Mouse (Mus musculus) neural tube, embryonic 15.5 days (tissue): ENCODE measurements at regions not wholly inside any gene's neighbourhood (a gene's known extent, or its start where the extent isn't known, plus 50 kb on each side); places are given as distances from the start of the nearest gene placed in this dataset.

Experiments
- ATAC-seq: fragments of 200-750 bp; cut with Nextera tagmentation; 2 replicates; pipeline ENCODE4 v1.8.0; 2017; ENCODE audit warnings: mild to moderate bottlenecking, moderate TSS enrichment, moderate library complexity; ENCODE audit not compliant: low FRiP score
- H3K27ac ChIP-seq: fragments of 300-500 bp; sonication (generic); replicated peaks from 2 replicates; pipeline ENCODE4 v1.5.1; 2015; ENCODE audit warnings: mild to moderate bottlenecking, inconsistent platforms
- H3K27me3 ChIP-seq: fragments of 300-500 bp; sonication (generic); replicated peaks from 2 replicates; pipeline ENCODE4 v1.6.1; 2015; ENCODE audit warnings: inconsistent platforms
- H3K36me3 ChIP-seq: fragments of 300-500 bp; sonication (generic); 2 replicates; pipeline ENCODE4 v1.6.1; 2015; ENCODE audit warnings: inconsistent platforms
- H3K4me1 ChIP-seq: fragments of 300-500 bp; sonication (generic); 2 replicates; pipeline ENCODE4 v1.6.1; 2015; ENCODE audit warnings: inconsistent platforms
- H3K4me2 ChIP-seq: fragments of 300-500 bp; sonication (generic); 2 replicates; pipeline ENCODE4 v1.6.1; 2015; ENCODE audit warnings: inconsistent platforms, mild to moderate bottlenecking, moderate library complexity
- H3K4me3 ChIP-seq: fragments of 300-500 bp; sonication (generic); replicated peaks from 2 replicates; pipeline ENCODE4 v1.5.1; 2015; ENCODE audit warnings: mild to moderate bottlenecking, inconsistent platforms
- H3K9ac ChIP-seq: fragments of 300-500 bp; sonication (generic); replicated peaks from 2 replicates; pipeline ENCODE4 v1.6.1; 2015; ENCODE audit warnings: mild to moderate bottlenecking, inconsistent platforms
- H3K9me3 ChIP-seq: fragments of 300-500 bp; sonication (generic); replicated peaks from 2 replicates; pipeline ENCODE4 v1.6.1; 2016; ENCODE audit warnings: inconsistent platforms
- WGBS: fragments of 180-500 bp; shearing (Covaris S2); methylation state at CpG from one replicate; pipeline ENCODE4 v1.1.7; 2015; ENCODE audit warnings: mixed read lengths; 5-methylcytosine and 5-hydroxymethylcytosine counted together

DNA sequence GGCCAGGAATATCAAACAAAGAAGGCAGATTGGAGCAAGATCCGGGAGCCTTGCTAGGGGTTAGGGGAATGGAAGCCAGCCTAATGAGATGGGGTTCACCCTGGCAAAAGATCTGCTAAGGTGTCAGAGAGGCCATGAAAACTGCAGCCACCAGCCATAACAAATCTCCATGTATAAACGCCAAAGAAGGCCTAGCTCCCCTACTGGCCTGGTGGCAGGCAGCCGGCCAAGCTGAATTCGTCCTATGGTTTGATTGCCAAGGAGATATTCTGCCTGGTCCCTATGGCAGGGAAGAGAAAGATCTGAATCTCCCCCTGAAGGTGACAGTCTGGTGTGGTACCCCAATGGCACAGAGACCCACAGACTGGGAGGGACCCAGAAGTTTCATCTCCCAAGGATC is 104.8 kb upstream of the E030018B13Rik start:
- WGBS: 71% methylated on average over 4 of the region's 4 CpGs
- H3K4me3 ChIP-seq: no peak overlapping the region
- H3K9me3 ChIP-seq: no peaks in the 10 kb centered on the region
- H3K9ac ChIP-seq: no peak overlapping the region
- no peak overlapping the region for H3K4me2 ChIP-seq
- H3K27ac ChIP-seq: no peak overlapping the region
- no peaks in the 10 kb centered on the region for H3K4me1 ChIP-seq
- ATAC-seq: no peak
- H3K36me3 ChIP-seq: no peaks in the 10 kb centered on the region
- no peaks in the 10 kb centered on the region for H3K27me3 ChIP-seq

DNA sequence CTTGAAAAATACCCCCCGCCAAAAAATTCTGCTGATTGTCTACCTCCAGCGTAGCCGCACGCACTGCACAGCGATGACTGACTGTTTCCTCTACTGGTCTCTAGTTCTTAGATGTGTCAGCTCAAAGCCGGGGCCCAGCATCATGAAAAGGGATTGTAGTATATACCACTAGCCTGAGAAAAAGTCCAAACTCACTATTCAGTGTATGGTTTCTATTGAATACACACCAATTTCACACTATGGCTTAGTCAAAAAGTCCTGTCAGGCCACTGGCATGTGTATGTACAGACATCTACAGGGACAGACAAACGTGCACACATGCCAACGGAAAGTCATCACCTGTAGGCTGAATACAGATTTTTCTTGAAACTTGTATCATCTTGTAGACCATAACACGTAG is 101.1 kb upstream of the E030018B13Rik start:
- Histone ChIP-seq H3K4me2 (no peak overlapping the region), H3K27ac (no peak overlapping the region), H3K4me1 (no peaks in the 10 kb centered on the region), H3K27me3 (no peaks in the 10 kb centered on the region), H3K9me3 (no peaks in the 10 kb centered on the region), H3K36me3 (no peaks in the 10 kb centered on the region), H3K9ac (no peak overlapping the region), H3K4me3 (no peak overlapping the region)
- WGBS: 91% methylated on average over 9 of the region's 9 CpGs
- no peak for ATAC-seq

DNA sequence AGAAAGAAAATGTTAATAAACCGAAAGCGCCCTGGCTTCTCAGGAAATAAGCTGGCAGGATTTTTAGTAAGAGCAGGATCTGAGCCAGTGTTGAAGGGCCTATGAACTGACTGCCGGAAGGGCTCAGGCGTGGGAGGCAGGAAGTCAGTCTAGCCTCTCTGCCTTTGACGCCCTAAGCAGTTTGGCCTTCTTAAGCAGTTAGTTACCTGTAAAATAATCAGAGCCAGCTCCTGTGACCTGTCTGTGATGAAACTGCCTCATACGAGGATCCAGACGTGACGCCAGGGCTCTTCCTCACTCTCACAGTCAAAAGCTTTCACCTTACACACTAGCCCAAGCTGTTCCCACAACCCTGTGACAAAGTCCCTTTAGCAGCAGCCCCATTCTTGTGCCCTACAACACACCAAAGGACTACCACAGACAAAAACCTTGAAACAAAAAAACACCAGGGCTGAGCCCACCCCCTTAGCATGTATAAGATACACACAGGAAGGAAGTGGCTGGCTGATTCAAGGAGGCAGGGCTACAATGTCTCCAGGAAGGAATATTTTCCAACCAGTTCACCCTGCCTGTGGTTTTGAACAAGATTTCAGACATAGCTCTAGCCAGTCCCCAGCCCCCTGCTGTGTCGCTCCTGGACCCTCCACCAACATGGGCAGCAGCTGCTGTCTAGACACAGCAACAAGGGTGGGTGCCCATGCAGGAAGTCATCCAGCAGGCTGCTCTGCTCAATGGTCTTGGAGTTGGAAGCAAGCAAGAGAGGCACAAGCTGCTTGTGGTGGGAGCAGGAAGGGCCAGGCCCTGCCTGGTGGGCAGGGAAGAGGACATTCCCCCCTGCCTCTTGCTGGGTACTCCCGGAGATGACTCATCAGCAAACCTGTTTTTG is 100.4 kb upstream of the E030018B13Rik start:
- no peak overlapping the region for H3K4me3 ChIP-seq
- H3K27ac ChIP-seq: 0 out of 2 replicates have a peak overlapping the region, but pooled peaks have one; percentile 9
- ATAC-seq: no peak
- H3K9ac ChIP-seq: no peak overlapping the region
- H3K4me1 ChIP-seq: no peaks in the 10 kb centered on the region
- 85% methylated on average over 10 of the region's 10 CpGs for WGBS
- no peaks in the 10 kb centered on the region for H3K27me3 ChIP-seq
- no peaks in the 10 kb centered on the region for H3K9me3 ChIP-seq
- H3K36me3 ChIP-seq: no peaks in the 10 kb centered on the region
- no peak overlapping the region for H3K4me2 ChIP-seq

DNA sequence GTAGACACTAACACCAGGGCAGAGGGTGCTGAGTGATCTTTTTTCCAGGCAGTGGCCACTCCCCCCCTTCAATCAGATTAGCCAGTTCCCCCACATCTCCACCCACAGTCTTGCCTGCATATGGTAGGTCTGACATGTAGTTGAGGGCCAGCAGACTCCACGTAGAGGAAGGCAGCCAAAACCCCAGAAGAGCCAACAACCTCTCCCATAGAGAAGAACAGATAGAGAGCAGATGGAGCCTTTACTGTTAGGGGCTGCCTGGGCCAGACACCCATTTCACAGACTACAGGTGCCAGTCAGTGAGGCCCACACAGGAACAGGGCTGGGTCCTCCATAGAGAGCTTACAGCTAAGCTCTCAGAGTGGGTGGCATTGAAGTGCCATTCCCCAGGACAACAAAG is 99.2 kb upstream of the E030018B13Rik start:
- WGBS: 78% methylated on average over 1 of the region's 1 CpGs
- H3K9ac ChIP-seq: no peak overlapping the region
- no peaks in the 10 kb centered on the region for H3K9me3 ChIP-seq
- ATAC-seq: no peak
- H3K36me3 ChIP-seq: no peaks in the 10 kb centered on the region
- no peaks in the 10 kb centered on the region for H3K4me1 ChIP-seq
- no peak overlapping the region for H3K4me3 ChIP-seq
- H3K4me2 ChIP-seq: no peak overlapping the region
- no peaks in the 10 kb centered on the region for H3K27me3 ChIP-seq
- no peak overlapping the region for H3K27ac ChIP-seq

DNA sequence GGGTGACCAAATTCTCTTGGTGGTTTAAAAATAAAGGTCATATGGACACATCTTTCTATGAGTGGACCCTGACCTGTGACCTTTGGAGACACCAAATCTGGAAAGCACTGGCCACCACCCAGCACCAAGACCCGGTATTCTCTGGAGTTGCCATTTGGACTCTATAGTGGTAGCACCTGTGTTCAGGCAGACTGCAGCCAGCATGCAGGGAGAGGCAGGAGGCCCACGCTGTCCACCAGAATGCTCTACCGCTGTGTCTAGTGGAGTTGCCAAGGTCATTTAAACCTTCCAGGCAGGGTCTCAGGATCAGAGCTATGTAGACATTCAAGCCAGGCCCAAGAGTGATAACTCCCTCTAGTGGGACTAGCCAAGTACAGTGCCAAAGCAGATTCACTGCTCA is 98.6 kb upstream of the E030018B13Rik start:
- Histone ChIP-seq H3K36me3 (no peaks in the 10 kb centered on the region), H3K4me3 (no peak overlapping the region), H3K4me1 (no peaks in the 10 kb centered on the region), H3K9ac (no peak overlapping the region), H3K4me2 (no peak overlapping the region), H3K27ac (no peak overlapping the region), H3K9me3 (no peaks in the 10 kb centered on the region), H3K27me3 (no peaks in the 10 kb centered on the region)
- 88% methylated on average over 3 of the region's 3 CpGs for whole genome bisulfite sequencing
- ATAC-seq: no peak

DNA sequence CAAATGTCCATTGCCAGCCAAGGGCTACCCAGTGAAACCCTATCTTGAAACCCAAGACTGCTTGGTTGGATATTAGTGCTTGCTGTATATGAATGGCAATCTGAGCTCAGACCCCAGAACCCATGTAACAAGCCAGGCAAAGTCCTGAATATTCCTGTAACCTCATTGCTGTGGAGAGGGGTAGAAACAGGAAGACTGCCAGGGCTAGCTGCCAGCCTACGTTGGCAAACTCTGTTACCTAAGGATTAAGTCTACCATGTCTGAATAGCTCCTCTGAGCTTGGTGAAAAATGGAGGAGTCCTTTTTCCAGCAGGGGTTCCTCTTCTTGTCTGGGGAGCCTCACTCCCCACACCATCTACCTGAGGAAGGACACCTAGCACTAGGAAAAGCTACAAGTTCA is 96.4 kb upstream of the E030018B13Rik start:
- no peaks in the 10 kb centered on the region for H3K9me3 ChIP-seq
- no peak overlapping the region for H3K27ac ChIP-seq
- 68% methylated on average over 1 of the region's 1 CpGs for WGBS
- no peaks in the 10 kb centered on the region for H3K36me3 ChIP-seq
- no peaks in the 10 kb centered on the region for H3K27me3 ChIP-seq
- no peaks in the 10 kb centered on the region for H3K4me1 ChIP-seq
- ATAC-seq: no peak
- no peak overlapping the region for H3K4me3 ChIP-seq
- H3K9ac ChIP-seq: no peak overlapping the region
- no peak overlapping the region for H3K4me2 ChIP-seq

DNA sequence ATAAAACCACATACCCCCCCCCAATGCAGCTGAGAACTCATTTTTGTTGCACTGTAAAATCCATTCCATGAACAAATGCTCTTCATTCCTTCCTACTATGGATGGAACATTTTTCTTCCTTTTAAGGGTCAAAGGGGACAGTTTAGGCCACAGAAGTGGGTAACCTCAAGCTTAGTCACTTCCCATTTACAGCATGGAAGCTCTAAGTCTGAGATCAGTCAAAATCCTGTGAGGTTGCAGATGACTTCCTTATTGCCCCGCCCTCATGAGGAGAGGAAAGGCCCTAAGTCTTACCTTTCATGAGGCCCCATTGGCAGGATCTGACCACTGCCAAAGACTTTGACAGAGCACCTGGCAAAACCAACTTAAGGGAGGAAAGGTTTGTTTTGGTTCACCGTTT is 94.7 kb upstream of the E030018B13Rik start:
- no peak for ATAC-seq
- 85% methylated on average over 2 of the region's 2 CpGs for WGBS
- Histone ChIP-seq H3K9ac (no peak overlapping the region), H3K4me1 (no peaks in the 10 kb centered on the region), H3K36me3 (no peaks in the 10 kb centered on the region), H3K4me2 (no peak overlapping the region), H3K27me3 (no peaks in the 10 kb centered on the region), H3K9me3 (no peaks in the 10 kb centered on the region), H3K27ac (no peak overlapping the region), H3K4me3 (no peak overlapping the region)

DNA sequence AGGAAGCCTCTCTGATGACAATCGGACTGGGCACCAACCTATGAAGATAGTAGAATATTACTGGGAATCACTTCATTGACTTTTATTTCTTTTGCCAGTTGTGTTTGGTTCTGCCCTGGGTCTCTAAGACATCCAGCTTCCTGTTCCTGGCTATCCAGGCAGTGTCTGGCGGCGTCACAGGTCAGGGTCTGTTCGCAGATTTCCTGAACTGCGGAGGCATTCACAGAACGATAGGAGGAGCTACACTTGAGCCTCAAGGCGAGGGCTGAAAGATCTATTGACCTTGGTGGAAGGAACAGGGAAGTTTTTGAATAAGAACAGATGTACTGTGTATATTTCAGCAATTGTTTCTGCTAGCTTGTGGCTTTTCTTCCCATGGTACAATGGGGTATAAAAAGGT is 92.6 kb upstream of the E030018B13Rik start:
- no peak for ATAC-seq

DNA sequence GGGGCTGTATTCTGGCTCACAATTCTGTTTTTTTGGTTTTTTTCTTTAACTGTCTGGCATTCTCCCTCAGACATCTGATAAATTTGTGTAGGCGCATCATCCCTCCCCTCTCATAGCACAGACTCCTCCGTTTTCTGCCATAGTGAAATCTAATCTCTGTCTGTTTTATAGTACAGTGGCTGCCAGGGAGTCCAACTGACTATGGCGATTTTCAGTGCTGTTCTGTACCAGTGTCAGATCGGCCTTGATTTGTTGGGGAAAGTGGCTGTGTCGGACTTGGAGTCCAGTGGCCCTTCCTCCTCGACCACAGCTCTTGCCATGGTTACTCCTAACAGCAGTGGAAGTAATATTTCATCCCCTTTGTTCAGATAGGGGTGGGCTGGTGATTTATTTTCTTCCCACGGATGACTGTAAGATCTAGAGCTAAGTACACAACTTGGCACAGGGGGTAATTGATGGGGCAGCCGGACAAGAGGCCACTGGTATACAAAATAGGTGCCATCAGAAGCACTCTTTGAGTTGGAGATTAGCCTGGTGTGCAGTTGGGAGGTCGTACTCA is 87.2 kb upstream of the E030018B13Rik start:
- H3K4me3 ChIP-seq: no peak overlapping the region
- no peaks in the 10 kb centered on the region for H3K9me3 ChIP-seq
- peak; percentile 81 for ATAC-seq
- no peaks in the 10 kb centered on the region for H3K4me1 ChIP-seq
- 68% methylated on average over 9 of the region's 9 CpGs for WGBS
- no peak overlapping the region for H3K4me2 ChIP-seq
- H3K9ac ChIP-seq: no peak overlapping the region
- no peaks in the 10 kb centered on the region for H3K36me3 ChIP-seq
- no peaks in the 10 kb centered on the region for H3K27me3 ChIP-seq
- no peak overlapping the region for H3K27ac ChIP-seq

More for the DNA sequence above, 92.6 kb upstream of the E030018B13Rik start:
- 68% methylated on average over 7 of the region's 7 CpGs for WGBS
- Histone ChIP-seq H3K9me3 (no peaks in the 10 kb centered on the region), H3K27me3 (no peaks in the 10 kb centered on the region), H3K4me1 (no peaks in the 10 kb centered on the region), H3K4me3 (no peak overlapping the region), H3K9ac (no peak overlapping the region), H3K36me3 (no peaks in the 10 kb centered on the region), H3K4me2 (no peak overlapping the region), H3K27ac (no peak overlapping the region)

DNA sequence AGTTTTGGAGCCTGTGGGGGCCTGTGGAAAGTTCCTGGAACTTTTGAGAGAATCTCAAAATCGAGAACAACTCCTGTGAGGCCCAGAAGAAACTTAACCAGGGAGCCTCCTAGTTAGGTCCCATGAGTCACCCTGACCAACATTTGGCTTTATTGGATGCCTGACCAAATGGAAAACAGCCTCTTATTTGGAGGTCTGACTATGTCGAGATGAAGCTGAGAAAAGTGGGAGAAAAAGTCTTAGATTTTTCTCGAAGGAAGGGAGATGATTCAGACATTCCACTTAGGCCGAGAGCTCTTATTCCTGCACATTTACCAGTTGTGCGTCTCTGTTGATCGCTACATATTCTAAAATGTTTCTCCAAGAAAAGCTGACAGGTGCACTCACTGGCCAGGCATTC is 83.0 kb upstream of the E030018B13Rik start:
- no peak for ATAC-seq

DNA sequence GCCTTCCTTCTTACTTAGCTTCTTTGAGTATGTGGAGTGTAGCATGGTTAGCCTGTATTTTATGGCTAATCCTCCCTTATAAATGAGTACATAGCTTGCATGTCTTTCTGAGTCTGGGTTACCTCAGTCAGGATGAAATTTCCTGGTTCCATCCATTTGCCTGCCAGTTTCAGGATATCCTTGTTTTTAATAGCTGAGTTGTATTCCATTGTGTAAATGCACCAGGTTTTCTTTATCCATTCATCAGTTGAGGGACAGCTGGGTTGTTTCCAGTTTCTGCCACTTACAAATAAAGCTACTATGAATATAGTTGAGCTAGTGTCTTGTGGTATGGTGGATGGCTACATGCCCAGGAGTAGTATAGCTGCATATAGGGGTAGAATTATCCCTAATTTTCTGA is 80.7 kb upstream of the E030018B13Rik start:
- no peak overlapping the region for H3K9ac ChIP-seq
- H3K4me3 ChIP-seq: no peak overlapping the region
- no peak overlapping the region for H3K27ac ChIP-seq
- ATAC-seq: no peak
- no peaks in the 10 kb centered on the region for H3K9me3 ChIP-seq
- no peaks in the 10 kb centered on the region for H3K27me3 ChIP-seq
- no peaks in the 10 kb centered on the region for H3K4me1 ChIP-seq
- no peak overlapping the region for H3K4me2 ChIP-seq
- H3K36me3 ChIP-seq: no peaks in the 10 kb centered on the region

More for the DNA sequence above, 83.0 kb upstream of the E030018B13Rik start:
- Histone ChIP-seq H3K27me3 (no peaks in the 10 kb centered on the region), H3K9me3 (no peaks in the 10 kb centered on the region), H3K4me3 (no peak overlapping the region), H3K9ac (no peak overlapping the region), H3K4me1 (no peaks in the 10 kb centered on the region), H3K36me3 (no peaks in the 10 kb centered on the region), H3K27ac (no peak overlapping the region), H3K4me2 (no peak overlapping the region)
- WGBS: 89% methylated on average over 6 of the region's 6 CpGs
